Mouse (Mus musculus) CH12.LX (cell line): Measurements from ENCODE around the gene Htra1. TPM values are rescaled to one million over a fixed set of nuclear protein-coding genes. Genes with fewer than 3 reads are reported as not detected.

Experiments
- DNase-seq: peaks from one replicate; pipeline ENCODE4 v3.0.0-alpha.2; 2013; ENCODE audit errors: extremely low read depth
- H3K27ac ChIP-seq: 2 replicates; pipeline ENCODE4 v1.5.1; 2012; ENCODE audit warnings: low read depth, mild to moderate bottlenecking, control low read depth, moderate library complexity; ENCODE audit not compliant: insufficient read depth
- H3K27me3 ChIP-seq: replicated peaks from 2 replicates; pipeline ENCODE3; 2012; ENCODE audit warnings: inconsistent platforms
- H3K36me3 ChIP-seq, 2 experiments: replicated peaks in 1 of 2; 2 replicates each; pipeline versions ENCODE3 to v1.6.1; 2012; ENCODE audit warnings: inconsistent platforms in 1 of 2, low read length in 1 of 2, mild to moderate bottlenecking in 1 of 2, mixed read lengths in 1 of 2, moderate library complexity in 1 of 2; ENCODE audit not compliant: control insufficient read depth in 1 of 2, insufficient read depth in 1 of 2
- H3K4me1 ChIP-seq, 2 experiments: 2 replicates each; pipeline ENCODE4 v1.6.1; 2012; ENCODE audit warnings: inconsistent platforms in 1 of 2, moderate library complexity in 1 of 2; ENCODE audit not compliant: insufficient read depth in 2 of 2, control insufficient read depth in 1 of 2
- H3K4me2 ChIP-seq: 2 replicates; pipeline ENCODE4 v1.6.1; 2012; ENCODE audit warnings: low read depth, mild to moderate bottlenecking, control low read depth; ENCODE audit not compliant: poor library complexity, insufficient read depth, severe bottlenecking
- H3K4me3 ChIP-seq, 3 experiments: fragments of 150-350 bp in 1 of 3; sonication (generic) in 1 of 3; replicated peaks in 1 of 3; 2 replicates each; pipeline versions ENCODE3 to v1.5.1; 2011 to 2012; ENCODE audit warnings: low read depth in 2 of 3, low read length in 2 of 3, mild to moderate bottlenecking in 2 of 3, moderate library complexity in 2 of 3, control low read depth in 1 of 3, improper control_type of control experiment in 1 of 3, inconsistent platforms in 1 of 3, mixed read lengths in 1 of 3; ENCODE audit not compliant: poor library complexity in 1 of 3
- H3K79me2 ChIP-seq: replicated peaks from 2 replicates; pipeline ENCODE4 v1.6.1; 2012; ENCODE audit warnings: mild to moderate bottlenecking, moderate library complexity; ENCODE audit not compliant: control insufficient read depth, poor library complexity, insufficient read depth, severe bottlenecking; ENCODE audit errors: extremely low read depth
- H3K9ac ChIP-seq: 2 replicates; pipeline ENCODE4 v1.6.1; 2012; ENCODE audit warnings: low read depth, mild to moderate bottlenecking, control low read depth, moderate library complexity; ENCODE audit not compliant: insufficient read depth
- H3K9me3 ChIP-seq: replicated peaks from 2 replicates; pipeline ENCODE3; 2012; ENCODE audit warnings: low read length, inconsistent platforms, mixed read lengths
- CHD2 ChIP-seq: IDR thresholded peaks from 2 replicates; pipeline ENCODE4 v1.6.1; 2011; ENCODE audit warnings: low read length, improper control_type of control experiment
- IRF4 ChIP-seq: IDR thresholded peaks from 2 replicates; pipeline ENCODE4 v1.6.1; 2014; ENCODE audit warnings: low read depth, mild to moderate bottlenecking, inconsistent platforms, low read length, improper control_type of control experiment
- MAZ ChIP-seq: IDR thresholded peaks from 2 replicates; pipeline ENCODE4 v1.6.1; 2012; ENCODE audit warnings: low read depth, mild to moderate bottlenecking, inconsistent platforms, low read length, improper control_type of control experiment, moderate library complexity
- NELFE ChIP-seq: IDR thresholded peaks from 2 replicates; pipeline ENCODE4 v1.6.1; 2011; ENCODE audit warnings: low read depth, low read length, improper control_type of control experiment
- NRF1 ChIP-seq: IDR thresholded peaks from 2 replicates; pipeline ENCODE4 v1.6.1; 2014; ENCODE audit warnings: low read depth, mild to moderate bottlenecking, inconsistent platforms, low read length, improper control_type of control experiment, moderate library complexity
- RAD21 ChIP-seq: IDR thresholded peaks from 2 replicates; pipeline ENCODE4 v1.6.1; 2011; ENCODE audit warnings: low read depth, mild to moderate bottlenecking, low read length, improper control_type of control experiment, moderate library complexity
- USF1 ChIP-seq: IDR thresholded peaks from 2 replicates; pipeline ENCODE4 v1.6.1; 2014; ENCODE audit warnings: low read depth, mild to moderate bottlenecking, inconsistent platforms, low read length, improper control_type of control experiment
- ZC3H11A ChIP-seq: IDR thresholded peaks from 2 replicates; pipeline ENCODE4 v1.6.1; 2012; ENCODE audit warnings: low read depth, mild to moderate bottlenecking, inconsistent platforms, low read length, improper control_type of control experiment
- dilution Hi-C: fragments of 300-500 bp; cut with MboI; formaldehyde crosslinking; loops from 2 replicates; pipeline ENCODE4 v1.14.3; 2020; ENCODE audit warnings: low sequenced_read_pairs; ENCODE audit not compliant: extremely low pct_unique_long_range_greater_than_20kb, extremely low pct_ligation_motif_present
- in situ Hi-C: fragments of 300-500 bp; cut with MboI; formaldehyde crosslinking; loops from 3 replicates; pipeline ENCODE4 v1.14.3; 2019; ENCODE audit warnings: low sequenced_read_pairs, low pct_ligation_motif_present, low pct_unique_long_range_greater_than_20kb, mixed read lengths
- polyA plus RNA-seq: library from polyadenylated mRNA; unstranded; fragments of >175 nt; gene quantifications from 2 replicates; pipeline ENCODE4 v1.2.1, GENCODE M21; 2012; ENCODE audit warnings: low read depth; ENCODE audit not compliant: insufficient read length
- total RNA-seq, 2 experiments: library from RNA; depleted of rRNA; stranded (reverse); fragments of 300-350 nt in 1 of 2; fragments of >200 nt in 1 of 2; gene quantifications; 2 replicates each; pipeline ENCODE4 v1.2.3; 2012 to 2014

The Htra1 gene
- total and polyA plus RNA-seq, 3 experiments = not detected

- DNase-seq = no peak
- H3K4me3 ChIP-seq = no peak within 1 kb of the TSS
- H3K4me2 ChIP-seq = no peak within 1 kb of the TSS
- H3K9me3 ChIP-seq = no peaks in the 10 kb centered on the region
- H3K79me2 ChIP-seq = no peaks in the 10 kb centered on the region
- H3K4me1 ChIP-seq = no peaks in the 10 kb centered on the region
- in situ Hi-C loops = no loop called here
- H3K9ac ChIP-seq = no peak within 1 kb of the TSS
- H3K27me3 ChIP-seq = peaks cover 88% of the 10 kb centered on the region
- TF ChIP-seq CHD2 = no peak
- TF ChIP-seq ZC3H11A = no peak
- TF ChIP-seq USF1 = no peak
- TF ChIP-seq RAD21 = no peak
- TF ChIP-seq MAZ = no peak
- no peak for TF ChIP-seq NRF1
- TF ChIP-seq IRF4 = no peak
- no peak for TF ChIP-seq NELFE
- H3K36me3 ChIP-seq = no peaks in the 10 kb centered on the region
- dilution Hi-C loops = no loop called here
- no peak within 1 kb of the TSS for H3K27ac ChIP-seq
These were observed 95.8 kb downstream of the Htra1 start, which contains the start of gene Dmbt1 for GRCm38 (mm10) chr7:131031755-131032154. Gene Dmbt1 (plus strand): TSS chr7:131032053.

Other genes with a start within 250 kb of the Htra1 start
- not detected in 2 replicates for gene Btbd16, start 162.0 kb upstream of the Htra1 start, total RNA-seq (2012; rRNA removed)
- gene Btbd16, start 162.0 kb upstream of the Htra1 start, total RNA-seq (2014; rRNA removed) = not detected in 2 replicates
- gene Btbd16, start 162.0 kb upstream of the Htra1 start, polyA plus RNA-seq = not detected in 2 replicates
- 4.0 and 8.3 TPM in 2 replicates for gene Plekha1, start 70.4 kb upstream of the Htra1 start, total RNA-seq (2012; rRNA removed)
- gene Plekha1, start 70.4 kb upstream of the Htra1 start, total RNA-seq (2014; rRNA removed) = 0.23 and 0.26 TPM in 2 replicates
- gene Plekha1, start 70.4 kb upstream of the Htra1 start, polyA plus RNA-seq = 0.25 and 0.36 TPM in 2 replicates
- not detected in 2 replicates for gene Dmbt1, start 95.9 kb downstream of the Htra1 start, total RNA-seq (2012; rRNA removed)
- gene Dmbt1, start 95.9 kb downstream of the Htra1 start, total RNA-seq (2014; rRNA removed) = not detected in 2 replicates
- gene Dmbt1, start 95.9 kb downstream of the Htra1 start, polyA plus RNA-seq = not detected in 2 replicates
- gene 4933402N03Rik, start 210.2 kb downstream of the Htra1 start, total RNA-seq (2012; rRNA removed) = not detected in 2 replicates
- not detected in 2 replicates for gene 4933402N03Rik, start 210.2 kb downstream of the Htra1 start, total RNA-seq (2014; rRNA removed)
- gene 4933402N03Rik, start 210.2 kb downstream of the Htra1 start, polyA plus RNA-seq = not detected in 2 replicates
- gene 5430419D17Rik, start 238.3 kb downstream of the Htra1 start, total RNA-seq (2012; rRNA removed) = not detected in 2 replicates
- gene 5430419D17Rik, start 238.3 kb downstream of the Htra1 start, total RNA-seq (2014; rRNA removed) = not detected in 2 replicates
- gene 5430419D17Rik, start 238.3 kb downstream of the Htra1 start, polyA plus RNA-seq = not detected in 2 replicates